Mouse (Mus musculus): ENCODE measurements around the gene Klhl36. TPM values are rescaled to one million over a fixed set of nuclear protein-coding genes. Genes with fewer than 3 reads are reported as not detected.

Gene Klhl36
- 8.2 and 10.2 TPM in 2 replicates for polyA plus RNA-seq (2014; fragmentation: Nextera tagmentation; extraction: Ambion mirVana)

GRCm38 (mm10) chr8:119861706-119862389, at the start of gene Klhl36:
Gene Klhl36, plus strand, starts transcription at chr8:119862266.
- Histone ChIP-seq H3K4me2 (peak within 1 kb of the TSS; percentile 67), H3K4me3 (ENCODE audit: low read depth, low read length) (peak within 1 kb of the TSS; percentile 74), H3K27me3 (ENCODE audit: control insufficient read depth, insufficient read depth, low read length) (peaks cover 2% of the 10 kb centered on the region; the same call in 1 of the 2 replicates), H3K36me3 (ENCODE audit: control insufficient read depth, insufficient read depth, low read length) (no peaks in the 10 kb centered on the region), H3K4me1 (ENCODE audit: control insufficient read depth, insufficient read depth, low read length) (peaks cover 8% of the 10 kb centered on the region), H3K27ac (ENCODE audit: low read depth, low read length) (no peak within 1 kb of the TSS), H3K9ac (ENCODE audit: low read length) (peak within 1 kb of the TSS; percentile 84), H3K9me3 (ENCODE audit: control insufficient read depth, low read length) (no peaks in the 10 kb centered on the region)
- WGBS = 1% methylated on average over 35 of the region's 35 CpGs
- ATAC-seq (ENCODE audit: low FRiP score) (peak; percentile 96), DNase-seq (ENCODE audit: low spot score, missing footprints) (peak; percentile 99)

DNA sequence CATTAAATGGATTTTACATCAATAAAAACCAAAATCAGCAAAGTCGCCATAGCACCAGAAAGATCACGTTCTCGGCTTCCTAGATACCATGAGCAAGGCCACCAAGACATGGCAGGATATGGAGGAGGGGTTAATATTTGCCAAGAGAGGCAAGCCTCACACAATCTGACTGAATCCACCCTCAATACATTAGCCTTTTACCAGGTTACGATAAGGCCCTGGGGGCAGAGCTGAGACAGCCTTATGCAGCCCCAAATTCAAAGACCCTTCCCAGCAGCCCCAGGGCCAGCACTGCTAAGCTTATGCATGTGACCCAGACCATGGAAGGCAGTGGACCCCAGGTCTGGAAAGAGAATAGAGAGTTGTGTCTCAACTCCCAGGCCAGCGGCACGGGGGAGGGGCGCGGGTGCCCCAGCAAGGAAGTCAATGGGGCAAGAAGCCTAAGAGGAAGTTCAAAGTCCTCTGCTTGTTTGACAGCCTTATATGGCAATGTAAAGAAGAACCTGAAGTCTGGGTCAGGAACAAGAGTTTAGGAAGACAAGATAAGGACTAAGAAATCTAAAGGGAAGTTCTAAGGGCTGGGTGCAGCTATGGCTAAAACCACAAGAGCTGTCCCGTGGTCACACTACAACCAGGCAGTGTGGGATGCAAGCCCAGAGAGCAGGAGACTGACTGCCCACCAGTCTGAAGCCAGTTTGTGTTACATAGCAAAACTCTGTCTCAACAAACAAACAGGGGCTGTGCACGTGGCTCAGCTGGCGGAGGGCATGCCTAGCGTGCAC, 49.2 kb upstream of the Klhl36 start:
- Histone ChIP-seq H3K4me1 (ENCODE audit: control insufficient read depth, insufficient read depth, low read length) (peaks cover 28% of the 10 kb centered on the region), H3K4me2 (no peak overlapping the region), H3K36me3 (ENCODE audit: control insufficient read depth, insufficient read depth, low read length) (no peaks in the 10 kb centered on the region), H3K9ac (ENCODE audit: low read length) (no peak overlapping the region), H3K27ac (ENCODE audit: low read depth, low read length) (no peak overlapping the region), H3K27me3 (ENCODE audit: control insufficient read depth, insufficient read depth, low read length) (no peaks in the 10 kb centered on the region), H3K9me3 (ENCODE audit: control insufficient read depth, low read length) (no peaks in the 10 kb centered on the region), H3K4me3 (ENCODE audit: low read depth, low read length) (no peak overlapping the region)
- no peak for ATAC-seq (ENCODE audit: low FRiP score)
- 79% methylated on average over 12 of the region's 12 CpGs for WGBS
- no peak for DNase-seq (ENCODE audit: low spot score, missing footprints)

DNA sequence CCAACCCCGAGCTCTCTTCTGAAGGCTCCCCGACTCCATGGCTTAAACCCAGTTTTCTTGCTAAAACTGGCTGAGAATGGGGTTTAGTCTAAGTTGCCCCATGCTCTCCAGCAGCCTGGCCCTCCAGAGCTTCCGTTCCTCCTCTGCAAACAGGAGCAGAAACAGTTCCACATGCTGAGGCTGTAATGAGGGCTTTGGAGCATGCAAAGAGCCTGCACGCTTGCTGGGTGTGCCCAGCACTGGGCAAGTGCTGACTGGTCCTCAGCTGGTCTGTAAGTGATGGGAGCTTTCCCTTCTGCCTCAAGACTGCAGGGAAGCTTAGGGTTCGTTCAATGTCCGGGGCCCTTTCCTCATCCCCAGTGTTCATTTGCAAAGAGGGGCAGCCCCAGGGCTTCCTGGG, 45.8 kb upstream of the Klhl36 start:
- ATAC-seq (ENCODE audit: low FRiP score) (no peak), DNase-seq (ENCODE audit: low spot score, missing footprints) (no peak)
- Histone ChIP-seq H3K27ac (ENCODE audit: low read depth, low read length) (no peak overlapping the region), H3K4me3 (ENCODE audit: low read depth, low read length) (no peak overlapping the region), H3K9ac (ENCODE audit: low read length) (no peak overlapping the region), H3K4me1 (ENCODE audit: control insufficient read depth, insufficient read depth, low read length) (peaks cover 16% of the 10 kb centered on the region), H3K36me3 (ENCODE audit: control insufficient read depth, insufficient read depth, low read length) (no peaks in the 10 kb centered on the region), H3K4me2 (no peak overlapping the region), H3K9me3 (ENCODE audit: control insufficient read depth, low read length) (no peaks in the 10 kb centered on the region), H3K27me3 (ENCODE audit: control insufficient read depth, insufficient read depth, low read length) (no peaks in the 10 kb centered on the region)
- 81% methylated on average over 6 of the region's 6 CpGs for WGBS

DNA sequence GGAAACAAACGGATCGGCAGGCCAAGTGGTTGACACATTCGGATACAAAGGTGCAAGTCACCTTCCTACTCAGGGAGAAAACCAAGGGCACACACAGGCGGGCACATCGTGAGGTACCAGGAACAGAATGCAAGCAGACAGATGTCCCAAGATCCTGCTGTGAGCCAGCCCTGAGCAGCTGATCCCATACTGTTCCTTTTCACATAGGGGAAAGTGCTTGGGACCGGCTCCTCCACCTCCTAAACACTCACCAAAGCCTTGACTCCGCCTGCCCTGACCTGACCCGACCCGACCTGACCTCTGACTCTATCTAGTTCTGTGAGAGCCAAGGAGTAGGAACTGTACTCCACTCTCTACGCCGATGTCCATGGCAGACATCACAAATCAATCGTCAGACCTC, 44.6 kb upstream of the Klhl36 start:
- Histone ChIP-seq H3K36me3 (ENCODE audit: control insufficient read depth, insufficient read depth, low read length) (no peaks in the 10 kb centered on the region), H3K27me3 (ENCODE audit: control insufficient read depth, insufficient read depth, low read length) (no peaks in the 10 kb centered on the region), H3K4me1 (ENCODE audit: control insufficient read depth, insufficient read depth, low read length) (peaks cover 16% of the 10 kb centered on the region), H3K4me2 (no peak overlapping the region), H3K4me3 (ENCODE audit: low read depth, low read length) (no peak overlapping the region), H3K9ac (ENCODE audit: low read length) (no peak overlapping the region), H3K9me3 (ENCODE audit: control insufficient read depth, low read length) (no peaks in the 10 kb centered on the region), H3K27ac (ENCODE audit: low read depth, low read length) (no peak overlapping the region)
- no peak for DNase-seq (ENCODE audit: low spot score, missing footprints)
- no peak for ATAC-seq (ENCODE audit: low FRiP score)
- 30% methylated on average over 12 of the region's 12 CpGs for WGBS

DNA sequence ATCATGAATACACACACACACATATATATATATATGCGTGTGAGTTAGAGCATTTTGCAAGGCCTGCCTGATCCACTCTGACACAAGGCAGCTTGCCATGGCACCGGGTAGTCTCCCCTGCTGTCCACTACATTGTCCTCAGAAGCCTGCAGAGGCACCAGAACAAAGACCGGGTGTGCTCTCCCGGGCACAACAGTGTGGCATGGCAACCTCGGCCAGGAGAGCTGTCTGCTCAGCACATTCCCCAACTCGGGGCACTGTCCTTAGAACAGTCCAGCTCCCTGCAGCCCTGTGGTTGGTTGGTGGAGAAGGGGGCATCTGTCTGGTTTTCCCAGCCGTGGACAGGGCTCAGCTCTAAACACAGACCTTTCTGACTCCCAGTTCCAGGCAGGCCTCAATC, 42.8 kb upstream of the Klhl36 start:
- WGBS = 67% methylated on average over 7 of the region's 7 CpGs
- no peaks in the 10 kb centered on the region for H3K36me3 ChIP-seq (ENCODE audit: control insufficient read depth, insufficient read depth, low read length)
- H3K27ac ChIP-seq (ENCODE audit: low read depth, low read length) = no peak overlapping the region
- peaks cover 8% of the 10 kb centered on the region for H3K4me1 ChIP-seq (ENCODE audit: control insufficient read depth, insufficient read depth, low read length)
- no peaks in the 10 kb centered on the region for H3K9me3 ChIP-seq (ENCODE audit: control insufficient read depth, low read length)
- ATAC-seq (ENCODE audit: low FRiP score) = no peak
- H3K27me3 ChIP-seq (ENCODE audit: control insufficient read depth, insufficient read depth, low read length) = no peaks in the 10 kb centered on the region
- no peak overlapping the region for H3K4me2 ChIP-seq
- no peak for DNase-seq (ENCODE audit: low spot score, missing footprints)
- H3K9ac ChIP-seq (ENCODE audit: low read length) = no peak overlapping the region
- no peak overlapping the region for H3K4me3 ChIP-seq (ENCODE audit: low read depth, low read length)

DNA sequence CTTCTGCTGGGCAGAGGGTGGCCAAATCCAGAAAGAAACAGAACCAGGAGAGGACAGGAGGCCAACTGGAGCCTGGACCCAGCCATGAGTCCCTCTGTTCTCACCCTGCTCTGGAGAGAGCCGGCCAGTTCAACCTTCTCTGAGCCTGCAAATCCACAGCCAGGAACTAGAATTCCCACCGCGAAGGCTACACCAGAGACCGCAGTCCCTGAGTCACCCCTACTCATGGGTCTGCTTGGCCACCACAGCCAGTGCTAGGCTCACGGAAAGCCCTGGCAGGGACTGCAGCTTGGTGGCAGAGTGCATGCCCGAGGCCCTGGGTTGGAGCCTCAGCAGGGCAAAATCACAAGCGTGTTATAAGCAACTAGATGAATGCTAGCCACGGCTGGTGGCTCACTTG, 42.1 kb upstream of the Klhl36 start:
- H3K4me3 ChIP-seq (ENCODE audit: low read depth, low read length) = no peak overlapping the region
- peaks cover 8% of the 10 kb centered on the region for H3K4me1 ChIP-seq (ENCODE audit: control insufficient read depth, insufficient read depth, low read length)
- no peaks in the 10 kb centered on the region for H3K27me3 ChIP-seq (ENCODE audit: control insufficient read depth, insufficient read depth, low read length)
- 93% methylated on average over 8 of the region's 8 CpGs for WGBS
- DNase-seq (ENCODE audit: low spot score, missing footprints) (no peak), ATAC-seq (ENCODE audit: low FRiP score) (no peak)
- no peak overlapping the region for H3K4me2 ChIP-seq
- no peak overlapping the region for H3K27ac ChIP-seq (ENCODE audit: low read depth, low read length)
- no peaks in the 10 kb centered on the region for H3K9me3 ChIP-seq (ENCODE audit: control insufficient read depth, low read length)
- no peaks in the 10 kb centered on the region for H3K36me3 ChIP-seq (ENCODE audit: control insufficient read depth, insufficient read depth, low read length)
- no peak overlapping the region for H3K9ac ChIP-seq (ENCODE audit: low read length)

- Histone ChIP-seq H3K4me3 (ENCODE audit: low read depth, low read length) (no peak overlapping the region), H3K36me3 (ENCODE audit: control insufficient read depth, insufficient read depth, low read length) (no peaks in the 10 kb centered on the region), H3K9me3 (ENCODE audit: control insufficient read depth, low read length) (no peaks in the 10 kb centered on the region), H3K9ac (ENCODE audit: low read length) (no peak overlapping the region), H3K27ac (ENCODE audit: low read depth, low read length) (no peak overlapping the region), H3K27me3 (ENCODE audit: control insufficient read depth, insufficient read depth, low read length) (no peaks in the 10 kb centered on the region), H3K4me2 (no peak overlapping the region), H3K4me1 (ENCODE audit: control insufficient read depth, insufficient read depth, low read length) (peaks cover 12% of the 10 kb centered on the region)
- 96% methylated on average over 6 of the region's 6 CpGs for WGBS
- DNase-seq (ENCODE audit: low spot score, missing footprints) (no peak), ATAC-seq (ENCODE audit: low FRiP score) (no peak)
These were observed 40.4 kb upstream of the Klhl36 start for GRCm38 (mm10) chr8:119821691-119822090.

- no peak overlapping the region for H3K4me2 ChIP-seq
- DNase-seq (ENCODE audit: low spot score, missing footprints) = no peak
- H3K36me3 ChIP-seq (ENCODE audit: control insufficient read depth, insufficient read depth, low read length) = no peaks in the 10 kb centered on the region
- no peaks in the 10 kb centered on the region for H3K27me3 ChIP-seq (ENCODE audit: control insufficient read depth, insufficient read depth, low read length)
- 94% methylated on average over 9 of the region's 9 CpGs for WGBS
- no peak overlapping the region for H3K9ac ChIP-seq (ENCODE audit: low read length)
- no peak overlapping the region for H3K4me3 ChIP-seq (ENCODE audit: low read depth, low read length)
- H3K9me3 ChIP-seq (ENCODE audit: control insufficient read depth, low read length) = no peaks in the 10 kb centered on the region
- ATAC-seq (ENCODE audit: low FRiP score) = no peak
- no peak overlapping the region for H3K27ac ChIP-seq (ENCODE audit: low read depth, low read length)
- peaks cover 24% of the 10 kb centered on the region for H3K4me1 ChIP-seq (ENCODE audit: control insufficient read depth, insufficient read depth, low read length)
These were observed 38.8 kb upstream of the Klhl36 start for GRCm38 (mm10) chr8:119823278-119823677.

- H3K4me3 ChIP-seq (ENCODE audit: low read depth, low read length) = no peak overlapping the region
- 47% methylated on average over 4 of the region's 4 CpGs for WGBS
- ATAC-seq (ENCODE audit: low FRiP score) (no peak), DNase-seq (ENCODE audit: low spot score, missing footprints) (no peak)
- H3K4me1 ChIP-seq (ENCODE audit: control insufficient read depth, insufficient read depth, low read length) = peaks cover 32% of the 10 kb centered on the region
- no peak overlapping the region for H3K4me2 ChIP-seq
- H3K27me3 ChIP-seq (ENCODE audit: control insufficient read depth, insufficient read depth, low read length) = no peaks in the 10 kb centered on the region
- H3K27ac ChIP-seq (ENCODE audit: low read depth, low read length) = no peak overlapping the region
- H3K9ac ChIP-seq (ENCODE audit: low read length) = peak overlapping the region; percentile 5; the same call in 1 of the 2 replicates
- H3K9me3 ChIP-seq (ENCODE audit: control insufficient read depth, low read length) = no peaks in the 10 kb centered on the region
- no peaks in the 10 kb centered on the region for H3K36me3 ChIP-seq (ENCODE audit: control insufficient read depth, insufficient read depth, low read length)
These were observed 38.0 kb upstream of the Klhl36 start for GRCm38 (mm10) chr8:119824100-119824499.

All from midbrain, embryonic 11.5 days (tissue).